Mouse (Mus musculus): ENCODE data around the gene Olfr114.

DNA sequence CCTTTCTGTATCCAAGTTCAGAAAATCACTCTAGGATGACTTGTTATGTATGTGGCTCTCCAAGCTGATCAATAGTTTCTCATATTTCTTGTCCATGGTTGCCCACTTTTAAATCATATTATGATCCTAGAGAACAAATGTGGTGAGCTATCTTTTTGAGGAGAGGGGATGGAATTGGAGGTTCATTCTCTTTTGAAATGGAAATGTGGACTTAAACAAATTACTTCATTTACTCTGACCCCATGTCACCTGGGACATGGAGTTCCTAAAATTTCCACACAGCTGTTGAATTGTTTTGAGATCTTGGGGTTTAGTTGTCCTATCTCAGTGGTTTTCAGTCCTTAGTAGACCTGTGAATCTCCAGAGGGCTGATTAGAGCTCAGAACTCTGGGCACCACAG, 15.0 kb downstream of the Olfr114 start, which contains the start of gene Olfr113:
- TF ChIP-seq CTCF (IDR thresholded peaks at IDR 0.05; ENCODE audit: borderline replicate concordance, insufficient read depth, low read length) (no peak), POLR2A (IDR thresholded peaks at IDR 0.05; ENCODE audit: low read depth, low read length) (no peak)

All from embryonic fibroblast, embryonic 13.5 days (primary cell).